Mouse (Mus musculus) heart, adult 2 months (tissue): ENCODE measurements around the gene Gm4450. TPM values are rescaled to one million over a fixed set of nuclear protein-coding genes. Genes with fewer than 3 reads are reported as not detected.
A peak's percentile ranks its signal among the peaks of the same experiment; 100 is the strongest.

Source experiments
- DNase-seq, 2 experiments: peaks; one replicate each; pipeline ENCODE4 v3.0.0; 2021
- H3K27ac ChIP-seq: fragments of 200-600 bp; 2 replicates; pipeline ENCODE4 v1.8.1; 2022
- H3K27me3 ChIP-seq: fragments of 200-500 bp; 2 replicates; pipeline ENCODE4 v1.6.1; 2012; ENCODE audit warnings: mild to moderate bottlenecking, low read length, inconsistent platforms, mixed read lengths; ENCODE audit not compliant: control insufficient read depth, insufficient read depth
- H3K36me3 ChIP-seq: fragments of 200-500 bp; 2 replicates; pipeline ENCODE4 v1.6.1; 2012; ENCODE audit warnings: low read length, inconsistent platforms; ENCODE audit not compliant: control insufficient read depth, insufficient read depth
- H3K4me1 ChIP-seq: fragments of 200-500 bp; 2 replicates; pipeline ENCODE4 v1.6.1; 2011; ENCODE audit warnings: low read length; ENCODE audit not compliant: control insufficient read depth, insufficient read depth
- H3K4me3 ChIP-seq: fragments of 200-600 bp; 2 replicates; pipeline ENCODE4 v1.8.1; 2022
- H3K79me2 ChIP-seq: fragments of 200-500 bp; replicated peaks from 2 replicates; pipeline ENCODE4 v1.6.1; 2012; ENCODE audit warnings: mild to moderate bottlenecking, inconsistent platforms, low read length, moderate library complexity, mixed read lengths; ENCODE audit not compliant: control insufficient read depth, insufficient read depth
- H3K9ac ChIP-seq: fragments of 200-500 bp; 2 replicates; pipeline ENCODE4 v1.6.1; 2012; ENCODE audit warnings: low read depth, mild to moderate bottlenecking, control low read depth, inconsistent platforms, low read length, mixed read lengths
- CTCF ChIP-seq: fragments of 200-600 bp; IDR thresholded peaks from 2 replicates; pipeline ENCODE4 v1.8.1; 2022; ENCODE audit warnings: antibody characterized with exemption, mild to moderate bottlenecking, moderate library complexity
- EP300 ChIP-seq: fragments of 200-500 bp; IDR thresholded peaks from 2 replicates; pipeline ENCODE4 v1.6.1; 2011; ENCODE audit warnings: low read depth, low read length, control low read depth; ENCODE audit not compliant: insufficient read depth
- POLR2A ChIP-seq: fragments of 200-500 bp; IDR thresholded peaks from 2 replicates; pipeline ENCODE4 v1.6.1; 2011; ENCODE audit warnings: mild to moderate bottlenecking, low read depth, low read length, control low read depth; ENCODE audit not compliant: insufficient read depth
- WGBS: fragments of 180-500 bp; shearing (Covaris S2); methylation state at CpG from one replicate; pipeline ENCODE4 v1.1.7; 2018; 5-methylcytosine and 5-hydroxymethylcytosine counted together
- intact Hi-C: fragments of 180-260 bp; cut with DNase I; formaldehyde crosslinking; loops from one replicate; pipeline ENCODE4 v1.15.1; 2025
- polyA plus RNA-seq: library from polyadenylated mRNA; depleted of rRNA; stranded (reverse); fragments of >200 nt; gene quantifications from 2 replicates; pipeline ENCODE4 v1.2.3, GENCODE M21; 2012
- total RNA-seq, 2 experiments: library from RNA; stranded (reverse); gene quantifications; 2 replicates each; pipeline ENCODE4 v1.2.3; 2021

Gene Gm4450
- total and polyA plus RNA-seq, 3 experiments = not detected

GRCm38 (mm10) chr3:98427600-98428448 is 29.1 kb downstream of the Gm4450 start:
- Histone ChIP-seq H3K9ac (peak overlapping the region; percentile 70), H3K27ac (no peak overlapping the region), H3K4me1 (peaks cover 1% of the 10 kb centered on the region; the same call in 1 of the 2 replicates), H3K27me3 (no peaks in the 10 kb centered on the region; the same call in 1 of the 2 replicates), H3K4me3 (peak overlapping the region; percentile 51), H3K36me3 (no peaks in the 10 kb centered on the region), H3K79me2 (no peaks in the 10 kb centered on the region)
- intact Hi-C loops = loop anchor here (5.0 kb wide), 1 partner anchor 66 kb away; no protein-coding TSS in a partner anchor
- 8% methylated on average over 95 of the region's 110 CpGs for WGBS
- DNase-seq = peak; percentile 79 to 81
- TF ChIP-seq CTCF (no peak), EP300 (no peak), POLR2A (no peak)

- TF ChIP-seq POLR2A (no peak), EP300 (no peak), CTCF (no peak)
- Histone ChIP-seq H3K36me3 (no peaks in the 10 kb centered on the region), H3K27me3 (no peaks in the 10 kb centered on the region; the same call in 1 of the 2 replicates), H3K79me2 (no peaks in the 10 kb centered on the region), H3K4me3 (peak overlapping the region; percentile 51), H3K9ac (peak overlapping the region; percentile 18), H3K4me1 (peaks cover 1% of the 10 kb centered on the region; the same call in 1 of the 2 replicates), H3K27ac (no peak overlapping the region)
- intact Hi-C loops = loop anchor here (5.0 kb wide), 1 partner anchor 65 kb away; no protein-coding TSS in a partner anchor
- 3% methylated on average over 23 of the region's 23 CpGs for WGBS
- DNase-seq = no peak
Measured at GRCm38 (mm10) chr3:98427260-98427599, 29.7 kb downstream of the Gm4450 start.

- Histone ChIP-seq H3K27me3 (no peaks in the 10 kb centered on the region; the same call in 1 of the 2 replicates), H3K9ac (no peak overlapping the region), H3K4me3 (no peak overlapping the region; the same call in 1 of the 2 replicates), H3K27ac (no peak overlapping the region), H3K4me1 (peaks cover 1% of the 10 kb centered on the region; the same call in 1 of the 2 replicates), H3K79me2 (no peaks in the 10 kb centered on the region), H3K36me3 (no peaks in the 10 kb centered on the region)
- 61% methylated on average over 5 of the region's 5 CpGs for WGBS
- no peak for TF ChIP-seq POLR2A
- TF ChIP-seq CTCF = no peak
- no peak for TF ChIP-seq EP300
- intact Hi-C loops = loop anchor here (5.0 kb wide), 1 partner anchor 64 kb away; no protein-coding TSS in a partner anchor
- no peak for DNase-seq
Measured at GRCm38 (mm10) chr3:98426749-98427148, 30.2 kb downstream of the Gm4450 start.

GRCm38 (mm10) chr3:98422926-98423325 is 34.0 kb downstream of the Gm4450 start:
- WGBS = 55% methylated on average over 4 of the region's 4 CpGs
- Histone ChIP-seq H3K4me3 (no peak overlapping the region), H3K4me1 (peaks cover 3% of the 10 kb centered on the region; the same call in 1 of the 2 replicates), H3K36me3 (no peaks in the 10 kb centered on the region), H3K27ac (no peak overlapping the region), H3K9ac (no peak overlapping the region), H3K27me3 (no peaks in the 10 kb centered on the region; the same call in 1 of the 2 replicates), H3K79me2 (no peaks in the 10 kb centered on the region)
- intact Hi-C loops = no loop called here
- no peak for TF ChIP-seq POLR2A
- TF ChIP-seq EP300 = no peak
- no peak for TF ChIP-seq CTCF
- DNase-seq = no peak

- WGBS = 80% methylated on average over 4 of the region's 4 CpGs
- no peak for DNase-seq
- intact Hi-C loops = loop anchor here (10.0 kb wide), 1 partner anchor 405 kb away; the partner anchor contains the start of gene Notch2
- no peak overlapping the region for H3K9ac ChIP-seq
- TF ChIP-seq POLR2A = no peak
- TF ChIP-seq EP300 = no peak
- TF ChIP-seq CTCF = no peak
- H3K4me1 ChIP-seq = peaks cover 15% of the 10 kb centered on the region
- H3K27ac ChIP-seq = no peak overlapping the region
- H3K79me2 ChIP-seq = no peaks in the 10 kb centered on the region
- H3K4me3 ChIP-seq = no peak overlapping the region
- 0 out of 2 replicates have a peak, but pooled peaks cover 2% of the 10 kb centered on the region for H3K36me3 ChIP-seq
- H3K27me3 ChIP-seq = no peaks in the 10 kb centered on the region; the same call in 1 of the 2 replicates
Measured at GRCm38 (mm10) chr3:98419786-98420070, 37.2 kb downstream of the Gm4450 start.
